Mouse (Mus musculus) forebrain, embryonic 14.5 days (tissue): ENCODE results near the gene Brms1. TPM values are rescaled to one million over a fixed set of nuclear protein-coding genes. Genes with fewer than 3 reads are reported as not detected.
"Not testable (repeated sequence)": the region's sequence is repeated elsewhere in the genome, so short reads cannot be mapped to it uniquely, and the experiment has no call there.

Experiments used
- ATAC-seq: fragments of 200-750 bp; cut with Nextera tagmentation; 2 replicates; pipeline ENCODE4 v1.8.0; 2017; ENCODE audit warnings: mild to moderate bottlenecking, moderate library complexity
- DNase-seq: peaks from one replicate; pipeline ENCODE4 v3.0.0-alpha.2; 2015; ENCODE audit warnings: low spot score
- H3K27ac ChIP-seq: fragments of 300-500 bp; sonication (generic); 2 replicates; pipeline ENCODE4 v1.5.1; 2014; ENCODE audit warnings: low read depth, mild to moderate bottlenecking, control low read depth, low read length, moderate library complexity
- H3K27me3 ChIP-seq: fragments of 300-500 bp; sonication (generic); replicated peaks from 2 replicates; pipeline ENCODE4 v1.6.1; 2014; ENCODE audit warnings: low read length, control low read depth, mixed read lengths; ENCODE audit not compliant: control insufficient read depth, insufficient read depth
- H3K36me3 ChIP-seq: fragments of 300-500 bp; sonication (generic); 2 replicates; pipeline ENCODE4 v1.6.1; 2014; ENCODE audit warnings: low read length, control low read depth; ENCODE audit not compliant: control insufficient read depth, insufficient read depth
- H3K4me1 ChIP-seq: fragments of 300-500 bp; sonication (generic); 2 replicates; pipeline ENCODE4 v1.6.1; 2014; ENCODE audit warnings: antibody characterized with exemption, low read length, control low read depth; ENCODE audit not compliant: control insufficient read depth, insufficient read depth
- H3K4me2 ChIP-seq: fragments of 300-500 bp; sonication (generic); 2 replicates; pipeline ENCODE4 v1.6.1; 2014; ENCODE audit warnings: mild to moderate bottlenecking, control low read depth, low read length
- H3K4me3 ChIP-seq: fragments of 300-500 bp; sonication (generic); 2 replicates; pipeline ENCODE4 v1.5.1; 2014; ENCODE audit warnings: low read depth, low read length, control low read depth
- H3K9ac ChIP-seq: fragments of 300-500 bp; sonication (generic); 2 replicates; pipeline ENCODE4 v1.6.1; 2014; ENCODE audit warnings: mild to moderate bottlenecking, low read length, control low read depth, moderate library complexity
- H3K9me3 ChIP-seq: fragments of 300-500 bp; sonication (generic); replicated peaks from 2 replicates; pipeline ENCODE4 v1.6.1; 2016; ENCODE audit warnings: low read length, control low read depth, mixed read lengths; ENCODE audit not compliant: control insufficient read depth
- WGBS: fragments of 180-500 bp; shearing (Covaris S2); extraction: QIAGEN DNeasy Blood & Tissue Kit; methylation state at CpG from one replicate; pipeline ENCODE4 v1.1.7; 2014; 5-methylcytosine and 5-hydroxymethylcytosine counted together
- polyA plus RNA-seq: library from polyadenylated mRNA; unstranded; fragments of >200 nt; fragmentation: Nextera tagmentation; extraction: Ambion mirVana; gene quantifications from 2 replicates; pipeline ENCODE4 v1.2.1, GENCODE M21; 2014

The Brms1 gene
- polyA plus RNA-seq, 1 experiment from 2014 or later, result 56.2 TPM

- 39% methylated on average over 5 of the region's 5 CpGs for WGBS
- H3K4me3 ChIP-seq, result no peak overlapping the region
- H3K4me2 ChIP-seq, result no peak overlapping the region
- no peaks in the 10 kb centered on the region for H3K36me3 ChIP-seq
- H3K27me3 ChIP-seq, result peaks cover 6% of the 10 kb centered on the region; the same call in 1 of the 2 replicates
- H3K9me3 ChIP-seq, result no peaks in the 10 kb centered on the region
- ATAC-seq (no peak), DNase-seq (no peak)
- no peak overlapping the region for H3K9ac ChIP-seq
- no peak overlapping the region for H3K27ac ChIP-seq
- peaks cover 14% of the 10 kb centered on the region for H3K4me1 ChIP-seq
Measured at GRCm38 (mm10) chr19:5073518-5073917, 32.4 kb downstream of the Brms1 start.

GRCm38 (mm10) chr19:5079279-5079678, 38.1 kb downstream of the Brms1 start:
- Histone ChIP-seq H3K36me3 (no peaks in the 10 kb centered on the region), H3K9me3 (no peaks in the 10 kb centered on the region), H3K4me3 (no peak overlapping the region), H3K27ac (no peak overlapping the region), H3K9ac (no peak overlapping the region), H3K4me2 (no peak overlapping the region), H3K4me1 (no peaks in the 10 kb centered on the region), H3K27me3 (peaks cover 37% of the 10 kb centered on the region)
- WGBS, result 86% methylated on average over 1 of the region's 1 CpGs
- no peak for DNase-seq
- no peak for ATAC-seq

DNA sequence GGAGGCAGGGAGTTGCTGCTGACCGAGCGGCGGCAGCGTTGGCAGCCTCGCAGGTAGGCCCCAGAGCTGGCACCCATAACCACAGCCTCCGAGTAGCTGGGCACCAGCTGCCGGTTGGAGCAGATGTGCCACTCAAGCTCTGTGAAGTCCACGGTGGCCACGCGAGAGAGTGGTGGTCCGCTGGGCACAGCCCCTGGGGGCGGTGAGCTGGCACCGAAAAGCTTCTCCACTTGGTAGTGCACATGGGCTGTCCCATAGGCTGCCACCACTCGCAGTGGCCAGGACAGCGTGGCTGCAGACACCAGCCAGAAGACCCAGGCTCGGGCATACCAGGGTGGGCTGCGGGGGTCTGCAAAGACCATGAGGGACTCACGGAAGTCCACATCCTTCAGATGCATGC, 40.9 kb downstream of the Brms1 start:
- ATAC-seq (no peak), DNase-seq (no peak)
- Histone ChIP-seq H3K4me2 (no peak overlapping the region), H3K4me1 (0 out of 2 replicates have a peak, but pooled peaks cover 4% of the 10 kb centered on the region), H3K4me3 (no peak overlapping the region), H3K27me3 (peaks cover 56% of the 10 kb centered on the region), H3K9me3 (no peaks in the 10 kb centered on the region), H3K36me3 (no peaks in the 10 kb centered on the region), H3K27ac (no peak overlapping the region), H3K9ac (no peak overlapping the region)
- 79% methylated on average over 18 of the region's 18 CpGs for WGBS

DNA sequence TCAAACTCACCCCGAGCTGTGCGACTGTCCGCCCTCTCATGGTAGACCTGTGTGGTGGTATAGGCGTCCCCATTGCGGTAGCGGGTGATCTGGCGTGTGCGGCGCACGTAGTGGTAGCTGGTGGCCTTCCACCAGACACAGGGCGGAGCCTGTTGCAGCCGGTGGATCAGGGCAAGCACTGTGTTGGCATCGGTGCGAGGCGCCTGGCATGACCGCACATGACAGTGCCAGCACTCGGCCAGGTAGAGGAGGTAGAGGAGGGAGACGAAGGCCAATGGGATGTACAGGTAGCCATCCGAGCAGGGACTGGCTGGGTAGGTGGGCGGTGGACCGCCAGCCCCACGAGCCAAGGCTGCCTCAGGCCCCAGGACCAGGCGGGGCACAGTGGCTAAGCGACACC, 41.4 kb downstream of the Brms1 start:
- WGBS, result 74% methylated on average over 24 of the region's 24 CpGs
- no peak overlapping the region for H3K4me3 ChIP-seq
- no peaks in the 10 kb centered on the region for H3K36me3 ChIP-seq

GRCm38 (mm10) chr19:5083961-5084833, 43.0 kb downstream of the Brms1 start:
- ATAC-seq (no peak), DNase-seq (no peak)
- Histone ChIP-seq H3K9me3 (no peaks in the 10 kb centered on the region), H3K36me3 (no peaks in the 10 kb centered on the region), H3K4me3 (peak overlapping the region; percentile 46), H3K9ac (peak overlapping the region; percentile 63; the same call in 1 of the 2 replicates), H3K27me3 (peaks cover 56% of the 10 kb centered on the region), H3K4me1 (peaks cover 13% of the 10 kb centered on the region), H3K27ac (no peak overlapping the region), H3K4me2 (peak overlapping the region; percentile 79)
- WGBS, result 78% methylated on average over 3 of the region's 3 CpGs

More for the DNA sequence above, 41.4 kb downstream of the Brms1 start:
- Histone ChIP-seq H3K4me2 (no peak overlapping the region), H3K27me3 (peaks cover 56% of the 10 kb centered on the region), H3K9ac (no peak overlapping the region), H3K27ac (no peak overlapping the region), H3K9me3 (no peaks in the 10 kb centered on the region), H3K4me1 (peaks cover 7% of the 10 kb centered on the region)
- DNase-seq (no peak), ATAC-seq (no peak)

- Histone ChIP-seq H3K9ac (peak overlapping the region; percentile 63), H3K27ac (no peak overlapping the region), H3K27me3 (peaks cover 56% of the 10 kb centered on the region), H3K4me2 (peak overlapping the region; percentile 79), H3K9me3 (no peaks in the 10 kb centered on the region), H3K36me3 (no peaks in the 10 kb centered on the region), H3K4me1 (peaks cover 16% of the 10 kb centered on the region), H3K4me3 (peak overlapping the region; percentile 46)
- WGBS, result 7% methylated on average over 13 of the region's 15 CpGs
- DNase-seq (no peak), ATAC-seq (no peak)
Measured at GRCm38 (mm10) chr19:5084834-5085144, 43.6 kb downstream of the Brms1 start.

DNA sequence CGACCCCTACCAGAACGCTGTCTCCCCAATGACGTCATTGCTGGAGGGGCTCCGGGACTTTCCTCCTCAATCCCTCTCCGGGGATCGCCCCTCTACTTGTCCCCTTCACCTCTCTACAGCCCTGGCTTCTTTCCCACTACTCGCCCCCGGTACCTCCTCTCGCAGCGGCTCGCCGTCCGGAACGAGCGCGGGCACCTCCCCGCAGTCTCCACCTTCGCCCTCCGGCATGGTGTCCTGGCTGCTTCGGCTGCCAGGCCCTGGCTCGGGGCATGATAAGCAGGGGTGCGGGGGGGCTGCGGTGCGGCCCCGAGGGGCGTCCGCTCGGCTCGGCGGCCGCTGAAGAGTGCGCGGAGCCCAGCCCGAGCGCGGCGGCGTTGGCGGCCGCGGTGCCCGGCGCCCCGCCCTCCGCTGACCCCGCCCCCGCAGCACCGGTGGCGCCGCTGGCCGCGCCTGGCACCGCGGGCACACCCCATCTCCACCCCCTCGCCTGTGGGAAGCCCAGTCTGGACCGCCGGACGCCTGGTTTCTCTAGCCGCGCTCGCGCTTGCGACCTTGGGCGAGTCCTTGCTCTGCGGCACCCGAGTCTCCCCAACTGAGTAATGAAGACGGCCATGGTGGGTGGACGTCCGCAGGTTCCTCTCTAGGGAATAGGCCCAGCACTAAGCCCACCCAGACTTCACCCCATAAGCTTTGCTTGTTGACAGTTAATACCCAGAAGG, 44.1 kb downstream of the Brms1 start, which contains the start of gene Tmem151a:
TSS of gene Tmem151a (minus strand) at position 387 of the 719 bp plus-strand sequence.
- DNase-seq (no peak), ATAC-seq (no peak)
- peaks cover 16% of the 10 kb centered on the region for H3K4me1 ChIP-seq
- peaks cover 1% of the 10 kb centered on the region for H3K36me3 ChIP-seq
- no peaks in the 10 kb centered on the region for H3K9me3 ChIP-seq
- H3K9ac ChIP-seq, result peak within 1 kb of the TSS; percentile 63
- H3K4me3 ChIP-seq, result peak within 1 kb of the TSS; percentile 46
- peak within 1 kb of the TSS; percentile 79 for H3K4me2 ChIP-seq
- H3K27me3 ChIP-seq, result peaks cover 56% of the 10 kb centered on the region
- H3K27ac ChIP-seq, result no peak within 1 kb of the TSS
- 1% methylated on average over 66 of the region's 69 CpGs for WGBS

DNA sequence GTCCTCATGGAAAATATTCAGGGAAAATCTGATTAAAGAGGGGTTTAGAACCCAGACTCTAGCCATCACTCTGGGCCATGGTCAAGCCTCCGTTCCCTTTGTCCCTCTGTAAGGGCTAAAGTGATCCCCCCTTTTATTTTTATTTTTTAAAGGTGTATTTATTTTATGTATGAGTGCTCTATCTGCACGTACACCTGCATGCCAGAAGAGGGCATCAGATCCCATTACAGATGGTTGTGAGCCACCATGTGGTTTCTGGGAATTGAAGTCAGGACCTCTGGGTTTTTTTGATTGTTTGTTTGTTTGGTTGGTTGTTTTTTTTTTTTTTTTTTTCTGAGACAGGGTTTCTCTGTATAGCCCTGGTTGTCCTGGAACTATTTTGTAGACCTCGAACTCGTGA, 45.4 kb downstream of the Brms1 start:
- not testable (repeated sequence) for ATAC-seq, DNase-seq, H3K9me3 ChIP-seq, H3K9ac ChIP-seq, H3K4me3 ChIP-seq, H3K27ac ChIP-seq, H3K4me2 ChIP-seq
- H3K36me3 ChIP-seq, result peaks cover 13% of the 10 kb centered on the region
- H3K27me3 ChIP-seq, result peaks cover 47% of the 10 kb centered on the region
- H3K4me1 ChIP-seq, result peaks cover 16% of the 10 kb centered on the region
- 63% methylated on average over 4 of the region's 4 CpGs for WGBS
